Mouse (Mus musculus) lung, postnatal 0 days (tissue): Measurements from ENCODE around the gene Tnni3.

Experiments used
- CTCF ChIP-seq: IDR thresholded peaks from 2 replicates; pipeline ENCODE4 v1.5.1; 2016; ENCODE audit warnings: antibody characterized with exemption, mild to moderate bottlenecking
- EP300 ChIP-seq: IDR thresholded peaks from 2 replicates; pipeline ENCODE4 v1.6.1; 2016; ENCODE audit warnings: antibody characterized with exemption, mild to moderate bottlenecking, control low read depth

GRCm38 (mm10) chr7:4516332-4517050 is 7.5 kb downstream of the Tnni3 start, which contains the start of gene Tnnt1:
- TF ChIP-seq CTCF (no peak), EP300 (no peak)
